Mouse (Mus musculus) sigmoid colon, adult 10 weeks (tissue): ENCODE results near the gene Mien1. TPM values are rescaled to one million over a fixed set of nuclear protein-coding genes. Genes with fewer than 3 reads are reported as not detected.

Experiments used
- polyA plus RNA-seq: library from polyadenylated mRNA; stranded (reverse); fragments of 350-450 nt; fragmentation: Illumina TruSeq; extraction: RNeasy Lipid Tissue Mini Kit (QIAGEN cat#74804); gene quantifications from one replicate; pipeline ENCODE4 v1.2.3, GENCODE M21; 2014; ENCODE audit warnings: low read depth, low replicate concordance

Mien1 gene
- 57.1 TPM for polyA plus RNA-seq

DNA sequence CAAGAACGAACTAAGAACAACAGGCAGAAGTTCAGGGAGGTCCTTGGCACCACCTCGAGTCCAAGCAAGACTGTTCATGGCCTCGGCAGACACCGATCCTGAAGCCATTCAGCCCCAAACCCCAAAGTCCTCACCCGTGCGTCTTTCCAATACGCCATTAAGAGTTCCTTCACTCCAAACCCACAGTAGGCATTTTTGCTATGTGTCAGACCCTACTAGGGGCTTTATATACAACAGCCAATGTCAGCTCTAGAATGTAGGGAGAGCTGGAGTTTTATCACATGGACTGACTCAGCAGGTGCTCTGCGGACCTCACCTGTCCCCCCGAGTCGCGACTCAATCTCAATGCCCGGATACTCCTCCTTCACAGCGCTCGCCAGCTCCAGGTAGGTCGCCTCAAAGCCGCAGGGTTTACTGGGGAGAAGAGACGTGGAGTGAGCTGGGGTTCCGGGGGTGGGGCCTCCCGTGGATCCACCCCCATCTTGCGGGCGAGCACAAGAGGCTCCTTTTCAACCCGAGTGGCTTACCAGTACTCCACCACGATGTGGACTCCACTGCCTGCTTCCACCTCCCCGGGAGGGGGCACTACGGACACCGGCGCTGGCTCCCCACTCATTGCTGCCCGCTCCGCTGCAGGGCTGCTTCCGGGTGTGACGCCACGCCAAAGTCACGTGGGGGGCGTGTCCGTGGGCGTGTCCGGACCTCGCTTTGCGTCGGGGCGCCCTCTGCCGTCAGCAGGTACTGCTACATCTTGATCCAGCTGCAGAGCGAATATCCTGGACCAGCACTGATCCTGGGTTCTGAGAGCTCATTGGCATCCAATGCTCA, at the start of gene Mien1:
Gene Mien1, minus strand, starts transcription at position 661 of the 828 bp plus-strand sequence.

DNA sequence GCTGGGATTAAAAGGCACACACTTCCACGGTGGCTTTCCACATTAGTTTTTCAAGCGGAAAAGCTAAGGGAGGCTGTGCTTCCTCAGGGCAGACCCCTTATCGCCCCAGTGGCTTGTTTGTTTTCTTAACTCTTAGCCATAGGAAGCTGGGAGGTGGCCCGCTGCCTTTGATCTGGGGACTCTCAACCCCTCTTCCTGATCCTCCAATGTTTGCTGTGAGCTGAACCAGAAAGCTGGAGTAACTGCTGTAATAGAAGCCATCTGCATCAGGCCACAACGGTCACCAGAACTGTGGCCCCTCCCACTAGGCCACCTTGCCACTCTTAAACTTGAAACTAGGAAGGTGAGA, 7.4 kb upstream of the Mien1 start, which contains the start of gene Grb7:
Gene Grb7, plus strand, starts transcription at position 182 of the 349 bp plus-strand sequence.

DNA sequence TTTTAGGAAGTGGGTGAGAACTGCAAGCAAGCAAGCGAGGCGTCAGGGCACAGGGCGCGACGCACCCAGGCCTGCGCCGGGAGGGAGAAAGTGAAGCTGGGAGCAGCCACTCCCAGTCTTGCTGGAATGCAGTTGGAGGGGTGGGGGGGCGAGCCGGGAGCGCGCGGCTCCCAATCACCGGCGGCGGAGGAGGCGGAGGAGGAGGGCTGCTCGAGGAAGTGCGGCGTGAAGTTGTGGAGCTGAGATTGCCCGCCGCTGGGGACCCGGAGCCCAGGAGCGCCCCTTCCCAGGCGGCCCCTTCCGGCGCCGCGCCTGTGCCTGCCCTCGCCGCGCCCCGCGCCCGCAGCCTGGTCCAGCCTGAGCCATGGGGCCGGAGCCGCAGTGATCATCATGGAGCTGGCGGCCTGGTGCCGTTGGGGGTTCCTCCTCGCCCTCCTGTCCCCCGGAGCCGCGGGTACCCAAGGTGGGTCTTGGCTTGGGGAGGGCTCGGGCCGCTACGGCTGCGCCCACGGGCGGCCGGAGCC, 26.5 kb downstream of the Mien1 start, which contains the start of gene Erbb2:
Gene Erbb2, plus strand, starts transcription at position 198 of the 524 bp plus-strand sequence.

DNA sequence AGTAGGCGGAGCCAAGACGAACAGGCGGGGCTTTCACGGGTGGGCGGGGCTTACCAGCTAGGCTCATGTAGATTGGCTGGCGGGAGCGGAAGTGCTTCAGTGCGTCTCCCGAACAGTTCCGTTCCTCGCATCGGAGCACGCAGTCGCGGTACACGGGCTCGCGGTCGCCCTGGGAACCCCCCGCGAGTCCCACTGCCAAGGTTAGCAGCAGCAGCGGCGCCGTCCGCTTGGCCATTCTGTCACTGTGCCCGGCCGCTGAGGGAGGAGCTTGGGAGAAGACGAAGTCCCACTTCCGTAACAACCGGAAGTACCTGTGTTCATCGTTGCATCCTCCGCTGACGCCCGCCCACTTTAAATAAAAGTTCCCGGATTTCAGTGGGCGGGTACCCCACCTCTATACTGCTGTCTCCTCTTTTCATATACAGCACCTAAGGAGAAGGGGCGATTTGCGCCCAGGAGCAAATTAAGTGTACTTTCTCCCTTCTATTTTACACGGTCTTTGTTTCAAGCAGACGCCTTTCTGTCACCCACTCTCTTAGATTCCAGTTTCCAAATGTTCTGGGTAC, 38.5 kb downstream of the Mien1 start, which contains the start of gene Pgap3:
Gene Pgap3, minus strand, starts transcription at position 330 of the 566 bp plus-strand sequence.

Other genes starting within 250 kb of the Mien1 start
- gene Med1, start 245.7 kb downstream of the Mien1 start, polyA plus RNA-seq: 44.7 TPM
- gene Cdk12, start 235.9 kb downstream of the Mien1 start, polyA plus RNA-seq: 49.4 TPM
- gene Neurod2, start 109.3 kb downstream of the Mien1 start, polyA plus RNA-seq: not detected
- gene Ppp1r1b, start 90.6 kb downstream of the Mien1 start, polyA plus RNA-seq: 36.0 TPM
- 1.6 TPM for gene Stard3, start 80.6 kb downstream of the Mien1 start, polyA plus RNA-seq
- gene Tcap, start 55.2 kb downstream of the Mien1 start, polyA plus RNA-seq: not detected
- gene Pnmt, start 52.5 kb downstream of the Mien1 start, polyA plus RNA-seq: not detected
- 0.35 TPM for gene Pgap3, start 38.5 kb downstream of the Mien1 start, polyA plus RNA-seq
- 5.8 TPM for gene Erbb2, start 26.5 kb downstream of the Mien1 start, polyA plus RNA-seq
- gene Grb7, start 7.4 kb upstream of the Mien1 start, polyA plus RNA-seq: 8.2 TPM
- 6.2 TPM for gene Ikzf3, start 107.0 kb upstream of the Mien1 start, polyA plus RNA-seq
- gene Zpbp2, start 112.1 kb upstream of the Mien1 start, polyA plus RNA-seq: 0.91 TPM
- 2.4 TPM for gene Ormdl3, start 148.4 kb upstream of the Mien1 start, polyA plus RNA-seq
- gene Lrrc3c, start 159.3 kb upstream of the Mien1 start, polyA plus RNA-seq: not detected
- not detected for gene Gm12355, start 186.7 kb upstream of the Mien1 start, polyA plus RNA-seq
- not detected for gene Gsdma3, start 187.4 kb upstream of the Mien1 start, polyA plus RNA-seq
- gene Gsdma2, start 207.8 kb upstream of the Mien1 start, polyA plus RNA-seq: not detected
- gene Gsdma, start 225.4 kb upstream of the Mien1 start, polyA plus RNA-seq: 0.60 TPM
- gene Psmd3, start 243.6 kb upstream of the Mien1 start, polyA plus RNA-seq: 12.0 TPM